Mouse (Mus musculus) kidney, adult 10 weeks (tissue): ENCODE data around the gene Gm21650. TPM values are rescaled to one million over a fixed set of nuclear protein-coding genes. Genes with fewer than 3 reads are reported as not detected.

ENCODE experiments used
- polyA plus RNA-seq: library from polyadenylated mRNA; stranded (reverse); fragments of 350-450 nt; fragmentation: Illumina TruSeq; extraction: RNeasy Lipid Tissue Mini Kit (QIAGEN cat#74804); gene quantifications from one replicate; pipeline ENCODE4 v1.2.3, GENCODE M21; 2014; ENCODE audit warnings: low read depth, low replicate concordance

The Gm21650 gene
- not detected for polyA plus RNA-seq

DNA sequence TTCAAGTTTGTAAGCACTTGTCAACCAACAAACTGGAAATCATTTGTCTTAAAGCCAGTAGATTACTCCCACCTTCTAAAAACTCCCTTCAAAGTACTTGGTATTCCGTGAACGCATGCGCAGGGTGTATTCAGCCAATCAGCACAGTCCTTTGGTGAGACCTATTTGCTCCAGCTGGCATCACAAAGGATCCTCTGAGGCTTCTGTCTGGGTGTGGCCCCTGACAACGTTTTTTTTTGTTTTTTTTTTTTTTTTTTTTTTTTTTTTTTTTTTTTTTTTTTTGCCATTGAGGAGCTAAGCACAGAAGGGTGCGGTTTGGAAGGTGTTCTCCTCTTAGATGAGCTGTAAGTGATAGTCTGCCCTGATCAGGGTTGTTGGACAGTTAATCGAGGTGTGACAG lies at the start of gene Gm21650:
TSS of gene Gm21650 (plus strand) at position 301 of the 400 bp plus-strand sequence.

